Mouse (Mus musculus): ENCODE results near the gene Aadat.
"Not testable (repeated sequence)": the region's sequence is repeated elsewhere in the genome, so short reads cannot be mapped to it uniquely, and the experiment has no call there.

Aadat gene

GRCm38 (mm10) chr8:60505653-60506521, at the start of gene Aadat:
Gene Aadat (plus strand): TSS chr8:60505932.
- DNase-seq: peak; percentile 69

- DNase-seq: peak; percentile 49
These were observed 38.9 kb upstream of the Aadat start for GRCm38 (mm10) chr8:60466686-60467335.

- no peak for DNase-seq
These were observed 15.6 kb upstream of the Aadat start for GRCm38 (mm10) chr8:60490147-60490546.

GRCm38 (mm10) chr8:60491871-60492270, 13.9 kb upstream of the Aadat start:
- no peak for DNase-seq

- DNase-seq: no peak
These were observed 13.3 kb upstream of the Aadat start for GRCm38 (mm10) chr8:60492471-60492870.

- DNase-seq: no peak
These were observed 11.1 kb upstream of the Aadat start for GRCm38 (mm10) chr8:60494606-60495005.

- DNase-seq: not testable (repeated sequence)
These were observed 10.7 kb upstream of the Aadat start for GRCm38 (mm10) chr8:60495046-60495445.

GRCm38 (mm10) chr8:60503098-60503497, 2.6 kb upstream of the Aadat start, which contains the start of gene Gm10283:
Gene Gm10283 (minus strand): TSS chr8:60503198.
- no peak for DNase-seq

- DNase-seq: no peak
These were observed 12.6 kb downstream of the Aadat start for GRCm38 (mm10) chr8:60518286-60518685.

- DNase-seq: no peak
These were observed 29.2 kb downstream of the Aadat start for GRCm38 (mm10) chr8:60534945-60535344.

GRCm38 (mm10) chr8:60566783-60567182, 61.1 kb downstream of the Aadat start:
- DNase-seq: no peak

GRCm38 (mm10) chr8:60577231-60577630, 71.5 kb downstream of the Aadat start:
- DNase-seq: no peak

- DNase-seq: no peak
These were observed 77.6 kb downstream of the Aadat start for GRCm38 (mm10) chr8:60583369-60583768.

- DNase-seq: not testable (repeated sequence)
These were observed 85.8 kb downstream of the Aadat start for GRCm38 (mm10) chr8:60591352-60592105.

- DNase-seq: peak; percentile 6
These were observed 89.0 kb downstream of the Aadat start for GRCm38 (mm10) chr8:60594761-60595160.
